Mouse (Mus musculus): ENCODE data around the gene H2-Ke6.
"Not testable (repeated sequence)": the region's sequence is repeated elsewhere in the genome, so short reads cannot be mapped to it uniquely, and the experiment has no call there.

The H2-Ke6 gene

DNA sequence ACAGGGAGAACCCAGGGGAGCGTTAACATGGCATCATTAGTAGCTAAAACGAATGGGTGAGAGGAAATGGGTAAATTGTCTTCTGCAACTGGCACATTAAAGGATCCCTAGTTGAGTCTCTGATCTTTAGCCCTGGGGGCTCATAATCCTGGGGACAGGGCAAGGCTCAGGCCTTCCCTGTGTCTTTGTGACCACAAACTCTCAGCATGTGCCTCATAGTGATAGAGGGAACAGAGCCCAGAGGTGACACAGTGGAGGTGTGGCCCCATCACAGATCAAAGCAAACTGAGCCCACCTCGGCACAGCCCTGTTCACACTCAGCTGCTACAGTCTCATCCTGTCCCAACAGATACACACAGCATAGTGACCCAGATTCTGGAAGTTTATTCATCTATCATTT, 32.2 kb downstream of the H2-Ke6 start:
- DNase-seq (ENCODE audit: low spot score): no peak

DNA sequence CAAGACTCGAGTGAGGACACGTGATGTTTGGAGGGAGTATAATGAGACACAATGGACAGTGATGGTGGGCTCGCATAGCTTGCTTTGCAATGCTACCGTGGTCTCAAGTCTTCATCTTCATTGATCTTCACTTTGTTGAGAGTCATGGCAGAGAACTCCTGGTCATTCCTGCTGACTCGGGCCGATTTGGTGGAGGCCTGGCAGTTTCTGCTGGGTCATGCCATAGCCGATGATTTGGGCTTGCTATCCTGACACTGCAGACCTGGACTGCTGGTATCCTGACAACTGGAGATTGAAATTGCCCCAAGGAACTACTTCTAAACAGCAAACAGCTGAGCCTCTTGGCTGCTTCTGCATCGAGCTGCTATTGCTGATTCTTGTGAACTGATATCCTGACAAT, 32.9 kb downstream of the H2-Ke6 start:
- no peak for DNase-seq (ENCODE audit: low spot score)

GRCm38 (mm10) chr17:33991788-33992664, 35.8 kb downstream of the H2-Ke6 start:
- no peak for DNase-seq (ENCODE audit: low spot score)

DNA sequence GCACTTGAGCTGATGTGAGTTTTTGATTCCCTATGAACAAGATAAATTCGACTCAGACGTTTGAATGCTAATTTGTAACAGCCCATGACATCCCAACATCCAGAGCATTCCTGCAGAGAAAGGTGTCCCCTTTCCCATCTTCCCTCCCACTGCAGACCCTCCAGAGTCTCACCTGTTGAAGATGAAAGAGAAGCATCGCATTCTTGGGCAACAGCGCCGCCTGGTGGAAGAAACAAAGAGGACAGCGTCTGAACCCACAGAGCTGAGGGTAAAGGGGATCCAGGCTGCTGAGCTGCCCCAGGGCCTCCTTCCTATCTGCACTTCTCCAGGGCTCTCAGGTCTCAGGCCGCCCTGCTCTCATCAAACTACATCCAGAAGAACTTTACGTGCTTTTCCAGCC, 45.7 kb downstream of the H2-Ke6 start:
- DNase-seq (ENCODE audit: low spot score): not testable (repeated sequence)

- peak; percentile 47 for DNase-seq (ENCODE audit: low spot score)
Observed at GRCm38 (mm10) chr17:33981192-33981909, 46.5 kb downstream of the H2-Ke6 start.

DNA sequence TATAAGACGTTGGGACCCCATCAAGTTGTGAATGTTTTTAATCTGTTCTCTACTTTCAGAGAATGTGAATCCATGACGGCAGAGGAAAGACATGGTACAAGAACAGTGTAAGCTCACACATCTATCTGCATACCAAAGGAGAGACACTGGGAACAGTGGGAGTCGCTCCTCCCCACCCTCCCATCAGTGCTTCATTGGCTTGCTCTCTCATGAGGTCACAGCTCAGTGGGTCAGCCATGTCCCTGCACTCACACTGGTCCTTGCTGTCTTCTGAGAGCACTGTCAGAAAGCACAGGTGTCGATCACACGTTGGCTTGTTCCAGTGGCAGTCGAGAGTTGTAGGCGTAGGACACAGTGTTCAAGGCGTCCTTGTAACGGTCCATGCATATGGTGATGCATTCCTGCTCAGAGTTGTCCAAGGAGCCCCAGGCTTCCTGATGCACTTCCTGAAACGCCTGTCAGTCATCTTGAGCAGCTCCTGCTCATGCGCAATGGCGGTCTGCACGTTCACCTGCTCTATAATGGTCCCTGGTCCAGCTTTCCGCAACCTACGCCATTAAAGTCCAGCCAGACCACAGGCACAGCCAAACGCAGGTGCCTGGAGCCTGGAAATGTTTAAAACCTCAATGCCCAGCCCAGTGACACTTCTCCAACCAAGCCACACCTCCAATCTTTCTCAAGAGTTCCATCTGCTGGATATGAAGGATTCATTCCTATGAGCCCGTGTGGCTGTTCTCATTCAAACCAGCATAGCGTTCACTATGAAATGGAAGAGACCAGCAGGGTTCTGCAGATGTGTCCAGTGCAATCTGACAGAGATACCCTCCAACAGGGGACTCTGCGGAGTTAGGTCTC, 47.5 kb downstream of the H2-Ke6 start:
- no peak for DNase-seq (ENCODE audit: low spot score)

DNA sequence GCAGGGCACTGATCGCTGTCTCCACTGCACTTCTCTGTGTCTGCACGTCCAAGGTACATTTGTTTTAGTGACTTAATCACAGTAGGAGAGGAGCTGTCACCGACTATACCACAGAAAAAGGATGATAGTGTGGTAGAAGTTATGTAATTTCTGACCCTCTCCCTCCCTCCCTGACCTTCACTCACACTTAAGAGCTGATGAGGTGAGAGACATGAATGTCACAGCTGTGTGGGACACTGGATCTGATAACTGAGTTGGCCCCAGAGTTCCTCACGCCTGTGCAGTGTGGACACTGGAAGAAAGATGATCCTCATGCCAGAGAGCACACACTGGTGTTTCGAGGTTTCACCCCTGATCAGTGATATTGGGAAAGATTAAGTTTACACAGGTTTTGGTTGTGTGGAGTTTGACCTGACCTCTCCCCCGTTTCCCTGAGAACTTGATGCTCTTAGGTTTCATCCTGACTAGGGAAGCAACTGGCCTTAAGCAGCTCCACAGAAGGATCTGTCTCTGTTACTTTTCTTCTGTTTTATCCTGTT, 48.3 kb downstream of the H2-Ke6 start:
- no peak for DNase-seq (ENCODE audit: low spot score)

DNA sequence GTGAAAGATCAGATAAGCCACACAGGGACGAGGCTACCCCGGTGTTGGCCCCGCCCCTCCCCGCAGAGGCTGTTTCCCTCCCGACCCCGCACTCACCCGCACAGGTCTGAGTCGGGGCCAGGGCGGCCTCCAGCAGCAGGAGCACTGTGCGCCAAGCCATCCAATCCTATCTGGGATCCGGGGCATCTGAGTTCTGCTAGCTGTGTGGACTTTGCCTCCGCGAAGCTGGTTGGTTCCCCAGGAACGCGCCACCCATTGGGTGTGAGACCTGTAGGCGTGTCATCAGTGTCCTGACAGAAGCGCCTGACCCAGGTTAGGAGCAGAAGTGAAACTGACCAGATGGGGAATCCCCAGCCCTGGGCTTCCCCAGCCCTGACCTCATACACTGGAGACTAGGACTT, 49.2 kb downstream of the H2-Ke6 start:
- DNase-seq (ENCODE audit: low spot score): no peak

- no peak for DNase-seq (ENCODE audit: low spot score)
Observed at GRCm38 (mm10) chr17:33977861-33978557, 49.9 kb downstream of the H2-Ke6 start.
